In genomic region chr15:80592737-80593136, GRCm38 (mm10) we compare ENCODE assay signal across 23 mouse cellular contexts. TPM values are rescaled to one million over a fixed set of nuclear protein-coding genes. Genes with fewer than 3 reads are reported as not detected.
DNase-seq lines count a peak whose midpoint lies in the region; ATAC-seq lines count a peak whose summit lies in the region.
"Had no signal": no experiment of that assay in that cellular context is flagged by ENCODE, and none has a peak within 500 bp of the region (broad histone marks: within the 10 kb centered on the region; RNA-seq: fewer than 3 reads in every experiment).

No protein-coding gene starts in this region.

- peak; percentile 33 for ATAC-seq in activated CD4-positive, CD25-positive, alpha-beta regulatory T cell, adult 4 months
- peak; percentile 46 for ATAC-seq in inflammation-experienced regulatory T-cells, adult 6 months
- ATAC-seq: forebrain, embryonic 13.5 days; forebrain, embryonic 15.5 days; forebrain, postnatal 0 days; Patski had no signal

- peak; percentile 61 for DNase-seq in CD4-positive helper T cell, adult 2 months (ENCODE audit: low read depth, low spot score)
- no peak for DNase-seq in layer of hippocampus, adult 9-10 months (ENCODE audit: low spot score)
- no peak for DNase-seq in kidney, postnatal 25 days
- DNase-seq: adrenal gland, adult 8-10 months; adrenal gland, postnatal 14 days; adrenal gland, postnatal 36 days; B cell, adult 2 months; cerebellum, adult 11-12 months; cerebellum, adult 2 months; cerebellum, adult 9-10 months; cerebellum, postnatal 10 days; cerebellum, postnatal 25 days; forebrain, postnatal 0 days had no signal

RNA-seq across cellular contexts. Expression of gene Grap2, which starts 20.3 kb away (rescaled TPM):
- 10 to 100 TPM; 43.4 to 46.5 TPM for polyA plus RNA-seq in activated CD4-positive, CD25-positive, alpha-beta regulatory T cell, adult 4 months (2017; shearing (Covaris generic))
- polyA plus RNA-seq in inflammation-experienced regulatory T-cells, adult 6 months (2017; shearing (Covaris generic)): 10 to 100 TPM; 27.9 to 51.6 (median 43.6) TPM
- polyA plus RNA-seq: forebrain, postnatal 0 days; Patski had no signal

RNA-seq across cellular contexts. Expression of gene Enthd1, which starts 27.8 kb away (rescaled TPM):
- under 1 TPM in 1 of 2 experiments, not detected in 1; 0.38 TPM for polyA plus RNA-seq in activated CD4-positive, CD25-positive, alpha-beta regulatory T cell, adult 4 months (2017; shearing (Covaris generic))
- under 1 TPM in 2 of 3 experiments, not detected in 1; 0.23 to 0.50 TPM for polyA plus RNA-seq in inflammation-experienced regulatory T-cells, adult 6 months (2017; shearing (Covaris generic))
- polyA plus RNA-seq: cerebellum, adult 2 months; cortical plate, adult 2 months; embryonic facial prominence, embryonic 10.5 days; embryonic facial prominence, embryonic 12.5 days; forebrain, embryonic 11.5 days; forebrain, embryonic 13.5 days; forebrain, embryonic 15.5 days; forebrain, postnatal 0 days; G1E; Patski had no signal
